Mouse (Mus musculus) C2C12 (cell line): ENCODE data around the gene Bpifa3.

ENCODE experiments used
- CEBPB ChIP-seq: IDR thresholded peaks from one replicate; pipeline ENCODE4 v1.6.1; 2011; ENCODE audit warnings: low read depth, mild to moderate bottlenecking, control low read depth, moderate library complexity
- CTCF ChIP-seq: IDR thresholded peaks from one replicate; pipeline ENCODE4 v1.5.1; 2011; ENCODE audit not compliant: control insufficient read depth, insufficient read depth, insufficient read length
- FOSL1 ChIP-seq: IDR thresholded peaks from one replicate; pipeline ENCODE4 v1.8.0; 2011; ENCODE audit warnings: mild to moderate bottlenecking, low read length; ENCODE audit not compliant: poor library complexity, insufficient read depth, severe bottlenecking
- MAX ChIP-seq: IDR thresholded peaks from one replicate; pipeline ENCODE4 v1.6.1; 2011; ENCODE audit warnings: mild to moderate bottlenecking, control low read depth
- MYOD1 ChIP-seq: IDR thresholded peaks from one replicate; pipeline ENCODE4 v1.6.1; 2011; ENCODE audit warnings: low read depth; ENCODE audit not compliant: control insufficient read depth, insufficient read length
- MYOG ChIP-seq: IDR thresholded peaks from one replicate; pipeline ENCODE4 v1.6.1; 2011; ENCODE audit not compliant: control insufficient read depth, insufficient read length; ENCODE audit errors: extremely low read depth
- USF1 ChIP-seq: IDR thresholded peaks from one replicate; pipeline ENCODE4 v1.6.1; 2011; ENCODE audit warnings: low read depth, mild to moderate bottlenecking, control low read depth, moderate library complexity

DNA sequence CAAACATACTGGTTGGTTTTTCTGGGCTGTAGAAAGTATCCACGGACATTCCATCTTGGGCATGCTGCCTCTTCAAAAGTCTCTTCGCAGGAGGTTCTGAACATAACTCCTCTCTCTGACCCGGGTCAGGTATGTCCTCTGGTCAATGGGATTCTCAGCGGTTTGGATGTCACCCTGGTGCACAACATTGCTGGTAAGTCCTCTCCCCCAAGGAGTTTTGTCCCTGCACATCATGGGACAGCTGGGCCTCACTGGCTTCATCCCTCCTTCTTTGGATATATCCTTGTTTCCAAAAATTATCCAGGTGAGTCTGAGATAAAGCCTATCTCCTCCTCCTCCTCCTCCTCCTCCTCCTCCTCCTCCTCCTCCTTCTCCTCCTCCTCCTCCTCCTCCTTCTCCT, 17.4 kb downstream of the Bpifa3 start:
- no peak for TF ChIP-seq MAX
- no peak for TF ChIP-seq MYOD1
- TF ChIP-seq CTCF, result no peak
- TF ChIP-seq CEBPB, result no peak
- no peak for TF ChIP-seq MYOG
- TF ChIP-seq USF1, result no peak
- no peak for TF ChIP-seq FOSL1
